Mouse (Mus musculus) erythroblast, embryonic 14.5 days (primary cell): ENCODE measurements around the gene Rbpj.

Experiments used
- GATA1 ChIP-seq: IDR thresholded peaks from 2 replicates; pipeline ENCODE4 v1.6.1; 2012; ENCODE audit warnings: low read length, inconsistent platforms, mixed read lengths
- TAL1 ChIP-seq: IDR thresholded peaks from 3 replicates; pipeline ENCODE4 v1.6.1; 2012; ENCODE audit warnings: low read length, inconsistent platforms, mixed read lengths

GRCm38 (mm10) chr5:53543399-53543798 lies 77.4 kb downstream of the Rbpj start:
- TF ChIP-seq GATA1 (no peak), TAL1 (no peak)
